Mouse (Mus musculus): Measurements from ENCODE around the gene Foxn3.

DNA sequence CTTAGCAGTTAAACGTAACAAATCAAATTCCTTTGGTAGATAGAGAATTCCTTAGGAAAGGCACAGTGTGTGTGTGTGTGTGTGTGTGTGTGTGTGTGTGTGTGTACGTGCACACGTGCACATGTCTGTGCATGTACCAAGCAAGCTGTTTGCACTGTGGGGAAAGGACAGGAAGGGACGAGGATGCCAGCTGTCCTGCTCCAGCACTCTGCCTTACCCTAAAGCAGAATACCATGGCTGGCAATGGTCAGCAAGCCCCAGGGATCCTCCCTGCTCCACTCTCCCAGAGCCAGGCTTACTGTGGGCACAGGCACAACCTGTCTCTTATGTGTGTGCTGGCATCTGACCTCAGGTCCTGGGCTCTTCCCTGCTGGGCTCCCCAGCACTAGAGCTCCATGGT lies 218.1 kb downstream of the Foxn3 start:
- TF ChIP-seq CTCF (IDR thresholded peaks at IDR 0.05; ENCODE audit: borderline replicate concordance, control insufficient read depth, extremely low read depth, insufficient read depth, low read length, poor library complexity): no peak
- no peak for TF ChIP-seq POLR2A (IDR thresholded peaks at IDR 0.05; ENCODE audit: control insufficient read depth, extremely low read depth, insufficient read depth, low read length, poor library complexity)

Measured in thymus, adult 2 months (tissue).